Mouse (Mus musculus) left cerebral cortex, adult 9 months (tissue): ENCODE measurements around the gene Orc2.

Experiments used
- DNase-seq, 2 experiments: peaks; one replicate each; pipeline ENCODE4 v3.0.0; 2022; ENCODE audit warnings: low spot score in 2 of 2

Gene Orc2

GRCm38 (mm10) chr1:58504577-58505254, at the start of gene Orc2:
Orc2 (minus strand) TSS chr1:58505109.
- DNase-seq = peak; percentile 88 to 93

- no peak for DNase-seq
These were observed 36.5 kb upstream of the Orc2 start for GRCm38 (mm10) chr1:58541386-58541785.

- no peak for DNase-seq
These were observed 2.3 kb upstream of the Orc2 start for GRCm38 (mm10) chr1:58507249-58507648.

GRCm38 (mm10) chr1:58503793-58504370, 1.0 kb downstream of the Orc2 start:
- DNase-seq = no peak

GRCm38 (mm10) chr1:58503134-58503533, 1.8 kb downstream of the Orc2 start:
- no peak for DNase-seq

GRCm38 (mm10) chr1:58498758-58499157, 6.2 kb downstream of the Orc2 start:
- no peak for DNase-seq

GRCm38 (mm10) chr1:58497678-58498077, 7.2 kb downstream of the Orc2 start:
- DNase-seq = no peak

- no peak for DNase-seq
These were observed 9.3 kb downstream of the Orc2 start for GRCm38 (mm10) chr1:58495603-58496002.

GRCm38 (mm10) chr1:58482647-58483046, 22.3 kb downstream of the Orc2 start:
- no peak for DNase-seq

GRCm38 (mm10) chr1:58475662-58476061, 29.2 kb downstream of the Orc2 start:
- no peak for DNase-seq

GRCm38 (mm10) chr1:58465561-58465960, 39.3 kb downstream of the Orc2 start:
- no peak for DNase-seq

GRCm38 (mm10) chr1:58465042-58465441, 39.9 kb downstream of the Orc2 start:
- DNase-seq = no peak

- no peak for DNase-seq
These were observed 41.0 kb downstream of the Orc2 start for GRCm38 (mm10) chr1:58463935-58464334.

GRCm38 (mm10) chr1:58460566-58460965, 44.3 kb downstream of the Orc2 start:
- DNase-seq = no peak

- no peak for DNase-seq
These were observed 46.0 kb downstream of the Orc2 start for GRCm38 (mm10) chr1:58458867-58459266.

GRCm38 (mm10) chr1:58458175-58458574, 46.7 kb downstream of the Orc2 start:
- no peak for DNase-seq

GRCm38 (mm10) chr1:58454316-58454715, 50.6 kb downstream of the Orc2 start:
- no peak for DNase-seq

GRCm38 (mm10) chr1:58448396-58448795, 56.5 kb downstream of the Orc2 start:
- no peak for DNase-seq

GRCm38 (mm10) chr1:58447766-58448165, 57.1 kb downstream of the Orc2 start:
- DNase-seq = no peak

- no peak for DNase-seq
These were observed 59.0 kb downstream of the Orc2 start for GRCm38 (mm10) chr1:58445861-58446260.

GRCm38 (mm10) chr1:58445143-58445722, 59.7 kb downstream of the Orc2 start, which contains the start of the genes Nif3l1 and Ppil3:
Nif3l1 (plus strand) TSS chr1:58445151.
Ppil3 (minus strand) TSS chr1:58445486.
- peak; percentile 88 to 94 for DNase-seq

- no peak for DNase-seq
These were observed 60.2 kb downstream of the Orc2 start for GRCm38 (mm10) chr1:58444691-58445090.

GRCm38 (mm10) chr1:58424551-58424950, 80.4 kb downstream of the Orc2 start:
- DNase-seq = no peak
